Mouse (Mus musculus): ENCODE measurements around the gene Maco1. TPM values are rescaled to one million over a fixed set of nuclear protein-coding genes. Genes with fewer than 3 reads are reported as not detected.
A peak's percentile ranks its signal among the peaks of the same experiment; 100 is the strongest.
"Not testable (repeated sequence)": the region's sequence is repeated elsewhere in the genome, so short reads cannot be mapped to it uniquely, and the experiment has no call there.

The Maco1 gene
- polyA plus RNA-seq, 1 experiment, result 8.1 TPM

- H3K27ac ChIP-seq (ENCODE audit: insufficient read depth, low read depth, low read length), result no peak overlapping the region
- WGBS, result 76% methylated on average over 8 of the region's 8 CpGs
- H3K4me1 ChIP-seq (ENCODE audit: control insufficient read depth, insufficient read depth, insufficient read length, low read length), result peaks cover 17% of the 10 kb centered on the region
- H3K36me3 ChIP-seq (ENCODE audit: control insufficient read depth, insufficient read depth, low read length), result peaks cover 9% of the 10 kb centered on the region
- TF ChIP-seq POLR2A (IDR thresholded peaks at IDR 0.05; ENCODE audit: low read depth, low read length) (no peak), CTCF (IDR thresholded peaks at IDR 0.05; ENCODE audit: extremely low read depth, insufficient read length, insufficient replicate concordance, low read depth, low read length) (no peak)
- no peak overlapping the region for H3K4me3 ChIP-seq (ENCODE audit: low read depth, low read length)
- no peaks in the 10 kb centered on the region for H3K27me3 ChIP-seq (ENCODE audit: control insufficient read depth, insufficient read depth, low read length)
Measured at GRCm38 (mm10) chr4:134800098-134800497, 53.0 kb downstream of the Maco1 start.

- no peak overlapping the region for H3K4me3 ChIP-seq (ENCODE audit: low read depth, low read length)
- under 1% methylated on average over 4 of the region's 4 CpGs for WGBS
- H3K27ac ChIP-seq (ENCODE audit: insufficient read depth, low read depth, low read length), result no peak overlapping the region
- H3K4me1 ChIP-seq (ENCODE audit: control insufficient read depth, insufficient read depth, insufficient read length, low read length), result peaks cover 10% of the 10 kb centered on the region
- peaks cover 9% of the 10 kb centered on the region for H3K36me3 ChIP-seq (ENCODE audit: control insufficient read depth, insufficient read depth, low read length)
- H3K27me3 ChIP-seq (ENCODE audit: control insufficient read depth, insufficient read depth, low read length), result no peaks in the 10 kb centered on the region
- TF ChIP-seq CTCF (IDR thresholded peaks at IDR 0.05; ENCODE audit: extremely low read depth, insufficient read length, insufficient replicate concordance, low read depth, low read length) (peak; percentile 94), POLR2A (IDR thresholded peaks at IDR 0.05; ENCODE audit: low read depth, low read length) (no peak)
Measured at GRCm38 (mm10) chr4:134799272-134799671, 53.9 kb downstream of the Maco1 start.

GRCm38 (mm10) chr4:134798861-134799260 lies 54.3 kb downstream of the Maco1 start:
- WGBS, result 14% methylated on average over 3 of the region's 3 CpGs
- no peak for TF ChIP-seq CTCF (IDR thresholded peaks at IDR 0.05; ENCODE audit: extremely low read depth, insufficient read length, insufficient replicate concordance, low read depth, low read length)
- no peak for TF ChIP-seq POLR2A (IDR thresholded peaks at IDR 0.05; ENCODE audit: low read depth, low read length)
- H3K27me3 ChIP-seq (ENCODE audit: control insufficient read depth, insufficient read depth, low read length), result no peaks in the 10 kb centered on the region
- H3K27ac ChIP-seq (ENCODE audit: insufficient read depth, low read depth, low read length), result no peak overlapping the region
- H3K4me1 ChIP-seq (ENCODE audit: control insufficient read depth, insufficient read depth, insufficient read length, low read length), result peaks cover 9% of the 10 kb centered on the region
- peaks cover 8% of the 10 kb centered on the region for H3K36me3 ChIP-seq (ENCODE audit: control insufficient read depth, insufficient read depth, low read length)
- H3K4me3 ChIP-seq (ENCODE audit: low read depth, low read length), result no peak overlapping the region

GRCm38 (mm10) chr4:134797621-134798020 lies 55.5 kb downstream of the Maco1 start:
- Histone ChIP-seq H3K27ac (ENCODE audit: insufficient read depth, low read depth, low read length) (no peak overlapping the region), H3K4me1 (ENCODE audit: control insufficient read depth, insufficient read depth, insufficient read length, low read length) (peaks cover 9% of the 10 kb centered on the region)

GRCm38 (mm10) chr4:134796581-134797361 lies 56.4 kb downstream of the Maco1 start:
- Histone ChIP-seq H3K36me3 (ENCODE audit: control insufficient read depth, insufficient read depth, low read length) (no peaks in the 10 kb centered on the region), H3K27ac (ENCODE audit: insufficient read depth, low read depth, low read length) (no peak overlapping the region), H3K4me1 (ENCODE audit: control insufficient read depth, insufficient read depth, insufficient read length, low read length) (peaks cover 12% of the 10 kb centered on the region), H3K27me3 (ENCODE audit: control insufficient read depth, insufficient read depth, low read length) (no peaks in the 10 kb centered on the region), H3K4me3 (ENCODE audit: low read depth, low read length) (no peak overlapping the region)
- TF ChIP-seq CTCF (IDR thresholded peaks at IDR 0.05; ENCODE audit: extremely low read depth, insufficient read length, insufficient replicate concordance, low read depth, low read length) (no peak), POLR2A (IDR thresholded peaks at IDR 0.05; ENCODE audit: low read depth, low read length) (no peak)
- 29% methylated on average over 7 of the region's 7 CpGs for WGBS

More at GRCm38 (mm10) chr4:134797621-134798020, 55.5 kb downstream of the Maco1 start:
- H3K4me3 ChIP-seq (ENCODE audit: low read depth, low read length), result no peak overlapping the region
- WGBS, result 80% methylated on average over 6 of the region's 6 CpGs
- H3K27me3 ChIP-seq (ENCODE audit: control insufficient read depth, insufficient read depth, low read length), result no peaks in the 10 kb centered on the region
- TF ChIP-seq CTCF (IDR thresholded peaks at IDR 0.05; ENCODE audit: extremely low read depth, insufficient read length, insufficient replicate concordance, low read depth, low read length), result no peak
- no peak for TF ChIP-seq POLR2A (IDR thresholded peaks at IDR 0.05; ENCODE audit: low read depth, low read length)
- peaks cover 3% of the 10 kb centered on the region; the same call in 1 of the 2 replicates for H3K36me3 ChIP-seq (ENCODE audit: control insufficient read depth, insufficient read depth, low read length)

- Histone ChIP-seq H3K27ac (ENCODE audit: insufficient read depth, low read depth, low read length) (no peak overlapping the region), H3K4me3 (ENCODE audit: low read depth, low read length) (no peak overlapping the region), H3K27me3 (ENCODE audit: control insufficient read depth, insufficient read depth, low read length) (no peaks in the 10 kb centered on the region), H3K36me3 (ENCODE audit: control insufficient read depth, insufficient read depth, low read length) (no peaks in the 10 kb centered on the region), H3K4me1 (ENCODE audit: control insufficient read depth, insufficient read depth, insufficient read length, low read length) (peaks cover 12% of the 10 kb centered on the region)
- TF ChIP-seq POLR2A (IDR thresholded peaks at IDR 0.05; ENCODE audit: low read depth, low read length) (no peak), CTCF (IDR thresholded peaks at IDR 0.05; ENCODE audit: extremely low read depth, insufficient read length, insufficient replicate concordance, low read depth, low read length) (no peak)
- WGBS, result 78% methylated on average over 5 of the region's 5 CpGs
Measured at GRCm38 (mm10) chr4:134795819-134796485, 57.2 kb downstream of the Maco1 start.

GRCm38 (mm10) chr4:134794959-134795358 lies 58.2 kb downstream of the Maco1 start:
- not testable (repeated sequence) for H3K27ac ChIP-seq (ENCODE audit: insufficient read depth, low read depth, low read length); H3K27me3 ChIP-seq (ENCODE audit: control insufficient read depth, insufficient read depth, low read length); H3K36me3 ChIP-seq (ENCODE audit: control insufficient read depth, insufficient read depth, low read length); H3K4me3 ChIP-seq (ENCODE audit: low read depth, low read length)
- peaks cover 12% of the 10 kb centered on the region for H3K4me1 ChIP-seq (ENCODE audit: control insufficient read depth, insufficient read depth, insufficient read length, low read length)
